In the genomic region with DNA sequence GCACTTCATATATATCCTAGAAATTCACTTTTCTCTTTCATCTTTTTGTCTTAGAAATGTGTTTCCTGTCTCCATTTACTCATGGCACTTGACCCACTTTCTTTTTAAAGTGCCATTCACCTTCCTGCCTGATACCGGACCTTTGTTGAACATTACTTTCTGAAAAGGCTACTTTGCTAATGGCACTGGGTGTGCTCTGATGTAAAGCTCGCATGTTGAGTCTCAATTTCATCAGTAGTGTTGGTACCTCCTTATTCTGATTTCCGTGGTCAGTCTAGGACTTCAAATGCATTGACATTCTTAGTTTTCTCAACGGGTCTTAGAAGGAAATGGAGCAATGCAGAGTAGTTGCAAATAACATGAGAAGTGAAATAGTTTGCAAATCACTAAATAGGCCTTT, we compare ENCODE assay signal across 22 mouse cellular contexts.
DNase-seq lines count a peak whose midpoint lies in the region; ATAC-seq lines count a peak whose summit lies in the region.
"Had no signal": no experiment of that assay in that cellular context is flagged by ENCODE, and none has a peak within 500 bp of the region (broad histone marks: within the 10 kb centered on the region; RNA-seq: fewer than 3 reads in every experiment).

No protein-coding gene starts in this region.

- peak; percentile 42 for DNase-seq in lung, postnatal 36 days
- DNase-seq in lung, postnatal 14 days: no peak
- DNase-seq in CD4-positive, CD25-positive, alpha-beta regulatory T cell, adult 2 months (ENCODE audit: low read depth, low spot score): peak; percentile 34
- DNase-seq in limb, embryonic 10.5 days (ENCODE audit: low spot score): no peak
- no peak for DNase-seq in ovary, postnatal 36 days (ENCODE audit: low spot score)
- DNase-seq: adrenal gland, postnatal 14 days; B cell, adult 2 months; cerebellum, adult 11-12 months; cerebellum, adult 9-10 months; cerebellum, postnatal 25 days; forebrain, postnatal 0 days; gastrocnemius, postnatal 14 days; heart, adult 11 months; heart, postnatal 36 days had no signal

- ATAC-seq in granulocyte monocyte progenitor cell, adult 5-6 weeks (replicated peaks; ENCODE audit: poor library complexity, severe bottlenecking): peak; percentile 25; the same call in 1 of the 2 replicates
- 0 out of 2 replicates have a peak, but pooled peaks have one; percentile 11 for ATAC-seq in megakaryocyte progenitor cell, adult 5-6 weeks (replicated peaks; ENCODE audit: poor library complexity)
- ATAC-seq: activated CD4-positive, CD25-positive, alpha-beta regulatory T cell, adult 4 months; forebrain, embryonic 13.5 days; forebrain, postnatal 0 days; hindbrain, embryonic 16.5 days; Patski had no signal

- no peaks in the 10 kb centered on the region for H3K4me1 ChIP-seq in limb, embryonic 10.5 days
- H3K4me1 ChIP-seq: forebrain, embryonic 13.5 days had no signal

- no peak overlapping the region for H3K4me3 ChIP-seq in limb, embryonic 10.5 days
- H3K4me3 ChIP-seq: forebrain, embryonic 13.5 days; heart, embryonic 13.5 days had no signal

- no peaks in the 10 kb centered on the region for H3K27me3 ChIP-seq in limb, embryonic 10.5 days (ENCODE audit: low read depth, poor library complexity, severe bottlenecking)
- H3K27me3 ChIP-seq: CH12.LX; forebrain, embryonic 13.5 days; heart, embryonic 13.5 days; Patski had no signal

- H3K27ac ChIP-seq in limb, embryonic 10.5 days: no peak overlapping the region
- H3K27ac ChIP-seq: forebrain, embryonic 13.5 days; heart, embryonic 13.5 days had no signal

- no peaks in the 10 kb centered on the region for H3K9me3 ChIP-seq in limb, embryonic 10.5 days (replicated peaks)
- H3K9me3 ChIP-seq: forebrain, embryonic 13.5 days; heart, embryonic 13.5 days had no signal

- no peaks in the 10 kb centered on the region for H3K36me3 ChIP-seq in limb, embryonic 10.5 days
- H3K36me3 ChIP-seq: heart, embryonic 13.5 days had no signal

- 81% methylated on average over 4 of the region's 4 CpGs for WGBS in limb, embryonic 10.5 days

Comparison
In these comparisons a context has a peak if more than half of its experiments do, and no peak if none do; other contexts are left out.
1. DNase-seq: peak in lung, postnatal 36 days (single experiment) and CD4-positive, CD25-positive, alpha-beta regulatory T cell, adult 2 months (single experiment); none in lung, postnatal 14 days (single experiment), limb, embryonic 10.5 days (single experiment) and ovary, postnatal 36 days (single experiment).